Mouse (Mus musculus) mature B cell (primary cell): ENCODE data around the gene Gm10974.

Source experiments
- in situ Hi-C: fragments of 300-500 bp; cut with MboI; formaldehyde crosslinking; loops from 2 replicates; pipeline ENCODE4 v1.14.3; 2019

Gm10974 gene

GRCm38 (mm10) chr7:66365904-66366303 lies at the start of gene Gm10974:
Gm10974 (plus strand) TSS chr7:66365905.
- in situ Hi-C loops, result no loop called here

GRCm38 (mm10) chr7:66318147-66318546 lies 47.6 kb upstream of the Gm10974 start:
- in situ Hi-C loops, result loop anchor here (25.0 kb wide), 1 partner anchor 344 kb away; no protein-coding TSS in a partner anchor

- in situ Hi-C loops, result loop anchor here (25.0 kb wide), 1 partner anchor 341 kb away; no protein-coding TSS in a partner anchor
Measured at GRCm38 (mm10) chr7:66320996-66321395, 44.7 kb upstream of the Gm10974 start.

GRCm38 (mm10) chr7:66323252-66324015 lies 42.3 kb upstream of the Gm10974 start:
- in situ Hi-C loops, result loop anchor here (25.0 kb wide), 1 partner anchor 339 kb away; no protein-coding TSS in a partner anchor

- in situ Hi-C loops, result no loop called here
Measured at GRCm38 (mm10) chr7:66325419-66326053, 40.2 kb upstream of the Gm10974 start.

GRCm38 (mm10) chr7:66327516-66327915 lies 38.2 kb upstream of the Gm10974 start:
- in situ Hi-C loops, result no loop called here

GRCm38 (mm10) chr7:66330610-66331009 lies 35.1 kb upstream of the Gm10974 start:
- in situ Hi-C loops, result no loop called here

- in situ Hi-C loops, result no loop called here
Measured at GRCm38 (mm10) chr7:66332340-66332739, 33.4 kb upstream of the Gm10974 start.

GRCm38 (mm10) chr7:66333906-66334500 lies 31.7 kb upstream of the Gm10974 start:
- in situ Hi-C loops, result no loop called here

GRCm38 (mm10) chr7:66336955-66337354 lies 28.8 kb upstream of the Gm10974 start:
- in situ Hi-C loops, result no loop called here

- in situ Hi-C loops, result no loop called here
Measured at GRCm38 (mm10) chr7:66339625-66340024, 26.1 kb upstream of the Gm10974 start.

GRCm38 (mm10) chr7:66340044-66340443 lies 25.7 kb upstream of the Gm10974 start:
- in situ Hi-C loops, result no loop called here

GRCm38 (mm10) chr7:66342323-66342722 lies 23.4 kb upstream of the Gm10974 start:
- in situ Hi-C loops, result no loop called here

- in situ Hi-C loops, result no loop called here
Measured at GRCm38 (mm10) chr7:66342831-66343230, 22.9 kb upstream of the Gm10974 start.

GRCm38 (mm10) chr7:66343307-66343706 lies 22.4 kb upstream of the Gm10974 start:
- in situ Hi-C loops, result no loop called here

- in situ Hi-C loops, result no loop called here
Measured at GRCm38 (mm10) chr7:66346959-66347663, 18.6 kb upstream of the Gm10974 start.

GRCm38 (mm10) chr7:66348588-66348987 lies 17.1 kb upstream of the Gm10974 start:
- in situ Hi-C loops, result no loop called here

- in situ Hi-C loops, result no loop called here
Measured at GRCm38 (mm10) chr7:66349670-66350069, 16.0 kb upstream of the Gm10974 start.

GRCm38 (mm10) chr7:66351074-66351473 lies 14.6 kb upstream of the Gm10974 start:
- in situ Hi-C loops, result no loop called here

- in situ Hi-C loops, result no loop called here
Measured at GRCm38 (mm10) chr7:66354911-66355310, 10.8 kb upstream of the Gm10974 start.

- in situ Hi-C loops, result no loop called here
Measured at GRCm38 (mm10) chr7:66355791-66356522, 9.7 kb upstream of the Gm10974 start.
